Mouse (Mus musculus) gonadal fat pad, adult 2 months (tissue): ENCODE measurements at regions not wholly inside any gene's neighbourhood (a gene's known extent, or its start where the extent isn't known, plus 50 kb on each side); places are given as distances from the start of the nearest gene placed in this dataset.

Experiments used
- DNase-seq: peaks from one replicate; pipeline ENCODE4 v3.0.0-alpha.2; 2012; ENCODE audit warnings: low read depth

GRCm38 (mm10) chr15:67743332-67743731 lies 1242.6 kb upstream of the Lrrc6 start:
- DNase-seq = no peak

GRCm38 (mm10) chr15:67732988-67733387 lies 1232.3 kb upstream of the Lrrc6 start:
- DNase-seq = no peak

- no peak for DNase-seq
Measured at GRCm38 (mm10) chr15:67729492-67729891, 1228.8 kb upstream of the Lrrc6 start.

GRCm38 (mm10) chr15:67725239-67725638 lies 1224.5 kb upstream of the Lrrc6 start:
- no peak for DNase-seq

- DNase-seq = no peak
Measured at GRCm38 (mm10) chr15:67714203-67714602, 1213.5 kb upstream of the Lrrc6 start.

- no peak for DNase-seq
Measured at GRCm38 (mm10) chr15:67686140-67686539, 1185.4 kb upstream of the Lrrc6 start.

- no peak for DNase-seq
Measured at GRCm38 (mm10) chr15:67673276-67673675, 1172.6 kb upstream of the Lrrc6 start.

- no peak for DNase-seq
Measured at GRCm38 (mm10) chr15:67636155-67636554, 1135.4 kb upstream of the Lrrc6 start.

- no peak for DNase-seq
Measured at GRCm38 (mm10) chr15:67626704-67627287, 1126.1 kb upstream of the Lrrc6 start.

GRCm38 (mm10) chr15:67611896-67612295 lies 1111.2 kb upstream of the Lrrc6 start:
- DNase-seq = no peak

- no peak for DNase-seq
Measured at GRCm38 (mm10) chr15:67598426-67598825, 1097.7 kb upstream of the Lrrc6 start.

GRCm38 (mm10) chr15:67576581-67576980 lies 1075.9 kb upstream of the Lrrc6 start:
- no peak for DNase-seq

- no peak for DNase-seq
Measured at GRCm38 (mm10) chr15:67571614-67572013, 1070.9 kb upstream of the Lrrc6 start.

- no peak for DNase-seq
Measured at GRCm38 (mm10) chr15:67557304-67557703, 1056.6 kb upstream of the Lrrc6 start.

- DNase-seq = peak; percentile 82
Measured at GRCm38 (mm10) chr15:67551911-67552310, 1051.2 kb upstream of the Lrrc6 start.

- DNase-seq = no peak
Measured at GRCm38 (mm10) chr15:67546896-67547400, 1046.2 kb upstream of the Lrrc6 start.

- no peak for DNase-seq
Measured at GRCm38 (mm10) chr15:67545745-67546144, 1045.0 kb upstream of the Lrrc6 start.

- DNase-seq = no peak
Measured at GRCm38 (mm10) chr15:67513722-67514121, 1013.0 kb upstream of the Lrrc6 start.

GRCm38 (mm10) chr15:67495001-67495658 lies 994.4 kb upstream of the Lrrc6 start:
- DNase-seq = no peak

- peak; percentile 10 for DNase-seq
Measured at GRCm38 (mm10) chr15:67481733-67482132, 981.0 kb upstream of the Lrrc6 start.

- DNase-seq = no peak
Measured at GRCm38 (mm10) chr15:67474325-67474724, 973.6 kb upstream of the Lrrc6 start.

- DNase-seq = no peak
Measured at GRCm38 (mm10) chr15:67472979-67473378, 972.3 kb upstream of the Lrrc6 start.

- no peak for DNase-seq
Measured at GRCm38 (mm10) chr15:67471283-67471682, 970.6 kb upstream of the Lrrc6 start.

- DNase-seq = no peak
Measured at GRCm38 (mm10) chr15:67470036-67470435, 969.3 kb upstream of the Lrrc6 start.
